Mouse (Mus musculus): ENCODE data around the gene Foxo3.
A peak's percentile ranks its signal among the peaks of the same experiment; 100 is the strongest.

The Foxo3 gene

GRCm38 (mm10) chr10:42275401-42275870 lies 1.1 kb downstream of the Foxo3 start:
- DNase-seq = peak; percentile 62

- peak; percentile 38 for DNase-seq
Observed at GRCm38 (mm10) chr10:42274712-42275400, 1.7 kb downstream of the Foxo3 start.

- DNase-seq = peak; percentile 51
Observed at GRCm38 (mm10) chr10:42273760-42274691, 2.5 kb downstream of the Foxo3 start.

GRCm38 (mm10) chr10:42273403-42273759 lies 3.2 kb downstream of the Foxo3 start:
- no peak for DNase-seq

GRCm38 (mm10) chr10:42271454-42272230 lies 4.9 kb downstream of the Foxo3 start:
- DNase-seq = no peak

- no peak for DNase-seq
Observed at GRCm38 (mm10) chr10:42270277-42271083, 6.1 kb downstream of the Foxo3 start.

GRCm38 (mm10) chr10:42269281-42270025 lies 7.1 kb downstream of the Foxo3 start:
- DNase-seq = no peak

- DNase-seq = no peak
Observed at GRCm38 (mm10) chr10:42267811-42268545, 8.6 kb downstream of the Foxo3 start.

- DNase-seq = no peak
Observed at GRCm38 (mm10) chr10:42265021-42265689, 11.4 kb downstream of the Foxo3 start.

GRCm38 (mm10) chr10:42264195-42264594 lies 12.4 kb downstream of the Foxo3 start:
- no peak for DNase-seq

- DNase-seq = no peak
Observed at GRCm38 (mm10) chr10:42263701-42264100, 12.9 kb downstream of the Foxo3 start.

- DNase-seq = no peak
Observed at GRCm38 (mm10) chr10:42262061-42262460, 14.5 kb downstream of the Foxo3 start.

- DNase-seq = no peak
Observed at GRCm38 (mm10) chr10:42261103-42261502, 15.5 kb downstream of the Foxo3 start.

GRCm38 (mm10) chr10:42260523-42260922 lies 16.0 kb downstream of the Foxo3 start:
- no peak for DNase-seq

- DNase-seq = no peak
Observed at GRCm38 (mm10) chr10:42259602-42260001, 17.0 kb downstream of the Foxo3 start.

GRCm38 (mm10) chr10:42257985-42258384 lies 18.6 kb downstream of the Foxo3 start:
- no peak for DNase-seq

- DNase-seq = no peak
Observed at GRCm38 (mm10) chr10:42254788-42255187, 21.8 kb downstream of the Foxo3 start.

- no peak for DNase-seq
Observed at GRCm38 (mm10) chr10:42251749-42252323, 24.7 kb downstream of the Foxo3 start.

- peak; percentile 41 for DNase-seq
Observed at GRCm38 (mm10) chr10:42251203-42251602, 25.4 kb downstream of the Foxo3 start.

- no peak for DNase-seq
Observed at GRCm38 (mm10) chr10:42249965-42250364, 26.6 kb downstream of the Foxo3 start.

Data from cerebellum, adult 11 months (tissue).